Mouse (Mus musculus): ENCODE measurements around the gene Triobp. TPM values are rescaled to one million over a fixed set of nuclear protein-coding genes. Genes with fewer than 3 reads are reported as not detected.
"Not testable (repeated sequence)": the region's sequence is repeated elsewhere in the genome, so short reads cannot be mapped to it uniquely, and the experiment has no call there.

The Triobp gene
- polyA plus RNA-seq, 1 experiment from 2014 or later: 60.1 TPM

DNA sequence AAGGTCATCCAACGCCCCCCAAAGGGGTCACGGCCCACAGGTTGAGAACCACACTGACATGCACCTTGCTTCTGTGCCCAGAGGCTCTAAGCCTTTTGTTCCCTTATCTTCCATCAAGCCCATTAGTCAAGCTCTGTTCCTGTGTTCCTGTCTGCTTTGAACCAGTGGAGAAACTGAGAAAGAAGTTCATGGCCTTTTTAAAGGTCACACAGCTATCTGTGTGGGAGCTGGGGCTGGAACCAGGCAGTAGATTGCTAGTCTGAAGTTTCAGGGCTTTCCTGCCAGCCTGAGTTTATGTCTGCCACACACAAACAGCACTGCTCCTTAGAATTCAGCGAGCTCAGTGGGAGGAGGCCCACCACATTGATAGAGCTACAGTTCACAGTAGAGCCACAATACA, 55.6 kb downstream of the Triobp start:
- no peak for DNase-seq (ENCODE audit: low spot score)
- Histone ChIP-seq H3K4me3 (ENCODE audit: low read depth, low read length) (no peak overlapping the region), H3K4me2 (ENCODE audit: low read depth, low read length, severe bottlenecking) (no peak overlapping the region), H3K4me1 (replicated peaks; ENCODE audit: control insufficient read depth, insufficient read depth, low read length) (no peaks in the 10 kb centered on the region), H3K9me3 (ENCODE audit: control insufficient read depth, low read length) (no peaks in the 10 kb centered on the region), H3K36me3 (ENCODE audit: control insufficient read depth, insufficient read depth, low read length) (peaks cover 10% of the 10 kb centered on the region; the same call in 1 of the 2 replicates), H3K9ac (ENCODE audit: low read length) (no peak overlapping the region), H3K27ac (ENCODE audit: low read depth, low read length) (no peak overlapping the region), H3K27me3 (ENCODE audit: control insufficient read depth, insufficient read depth, low read length) (no peaks in the 10 kb centered on the region)
- no peak for ATAC-seq (replicated peaks; ENCODE audit: low FRiP score)
- WGBS: 92% methylated on average over 3 of the region's 3 CpGs

DNA sequence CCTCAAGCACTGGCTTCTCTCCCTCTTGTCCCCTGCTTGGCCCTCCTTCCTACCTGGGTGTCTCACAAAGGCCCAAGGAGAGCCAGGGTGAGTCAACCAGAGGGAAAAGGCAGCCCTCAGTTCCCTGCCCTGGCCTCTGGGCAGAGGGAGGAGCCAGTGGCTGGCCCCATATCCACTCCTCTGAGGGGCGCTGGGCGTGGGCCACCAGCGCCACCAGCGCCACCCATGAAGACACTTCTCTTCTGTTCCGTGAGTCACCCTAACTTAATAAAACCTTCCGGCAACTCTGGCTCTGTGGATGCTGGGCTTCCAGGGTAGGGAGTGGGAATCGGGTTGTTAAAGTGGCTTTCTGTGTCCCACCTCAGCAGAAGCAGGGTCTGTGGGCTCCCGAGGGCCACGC, 58.1 kb downstream of the Triobp start:
- no peak overlapping the region for H3K27ac ChIP-seq (ENCODE audit: low read depth, low read length)
- H3K36me3 ChIP-seq (ENCODE audit: control insufficient read depth, insufficient read depth, low read length): peaks cover 10% of the 10 kb centered on the region; the same call in 1 of the 2 replicates
- no peak overlapping the region for H3K4me2 ChIP-seq (ENCODE audit: low read depth, low read length, severe bottlenecking)
- no peaks in the 10 kb centered on the region for H3K9me3 ChIP-seq (ENCODE audit: control insufficient read depth, low read length)
- H3K27me3 ChIP-seq (ENCODE audit: control insufficient read depth, insufficient read depth, low read length): no peaks in the 10 kb centered on the region
- no peak overlapping the region for H3K4me3 ChIP-seq (ENCODE audit: low read depth, low read length)
- no peak for DNase-seq (ENCODE audit: low spot score)
- H3K4me1 ChIP-seq (replicated peaks; ENCODE audit: control insufficient read depth, insufficient read depth, low read length): no peaks in the 10 kb centered on the region
- H3K9ac ChIP-seq (ENCODE audit: low read length): no peak overlapping the region
- 93% methylated on average over 9 of the region's 9 CpGs for WGBS
- no peak for ATAC-seq (replicated peaks; ENCODE audit: low FRiP score)

DNA sequence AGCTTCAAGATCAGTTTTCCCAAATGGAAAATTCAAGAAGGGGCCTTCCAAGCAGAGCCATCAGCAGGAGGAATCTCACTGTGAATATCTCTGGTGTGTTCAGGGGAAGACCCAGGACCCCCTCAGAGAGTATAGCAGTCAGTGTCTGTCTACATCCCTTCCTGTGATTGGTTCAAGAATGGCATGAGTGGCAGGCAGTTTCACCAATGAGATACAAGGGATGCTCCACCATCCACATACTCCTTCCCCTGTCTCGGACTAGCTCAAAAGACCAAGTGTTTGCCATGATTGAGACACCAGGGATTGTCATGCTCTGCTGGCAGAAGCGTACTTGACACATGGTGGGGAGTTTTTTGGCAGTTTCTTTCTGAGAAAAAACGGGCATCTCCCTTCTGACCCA, 59.1 kb downstream of the Triobp start:
- H3K27ac ChIP-seq (ENCODE audit: low read depth, low read length): no peak overlapping the region
- peaks cover 10% of the 10 kb centered on the region; the same call in 1 of the 2 replicates for H3K36me3 ChIP-seq (ENCODE audit: control insufficient read depth, insufficient read depth, low read length)
- no peaks in the 10 kb centered on the region for H3K9me3 ChIP-seq (ENCODE audit: control insufficient read depth, low read length)
- no peaks in the 10 kb centered on the region for H3K4me1 ChIP-seq (replicated peaks; ENCODE audit: control insufficient read depth, insufficient read depth, low read length)
- no peak for ATAC-seq (replicated peaks; ENCODE audit: low FRiP score)
- no peak overlapping the region for H3K4me3 ChIP-seq (ENCODE audit: low read depth, low read length)
- no peak overlapping the region for H3K4me2 ChIP-seq (ENCODE audit: low read depth, low read length, severe bottlenecking)
- H3K27me3 ChIP-seq (ENCODE audit: control insufficient read depth, insufficient read depth, low read length): no peaks in the 10 kb centered on the region
- H3K9ac ChIP-seq (ENCODE audit: low read length): no peak overlapping the region
- 85% methylated on average over 3 of the region's 3 CpGs for WGBS
- no peak for DNase-seq (ENCODE audit: low spot score)

DNA sequence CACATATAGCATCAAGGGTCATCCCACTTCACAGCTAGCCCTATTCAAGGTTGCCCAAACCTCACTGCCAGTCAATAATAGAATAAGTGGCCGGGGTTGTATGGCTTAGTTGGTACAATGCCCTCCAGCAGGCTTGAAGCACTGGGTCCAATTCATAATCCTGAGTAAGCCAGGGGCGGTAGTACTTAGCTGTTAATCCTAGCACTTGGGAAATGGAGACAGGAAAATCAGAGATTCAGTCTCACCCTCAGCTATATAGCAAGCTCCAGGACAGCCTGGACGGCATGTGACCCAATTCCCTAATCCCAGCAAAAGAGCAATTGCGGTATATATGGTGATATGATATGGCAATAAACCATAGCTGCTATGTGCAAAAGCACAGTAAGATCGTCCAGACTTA, 59.5 kb downstream of the Triobp start:
- H3K36me3 ChIP-seq (ENCODE audit: control insufficient read depth, insufficient read depth, low read length): peaks cover 7% of the 10 kb centered on the region; the same call in 1 of the 2 replicates
- DNase-seq (ENCODE audit: low spot score) (no peak), ATAC-seq (replicated peaks; ENCODE audit: low FRiP score) (no peak)
- H3K9ac ChIP-seq (ENCODE audit: low read length): no peak overlapping the region
- no peaks in the 10 kb centered on the region for H3K9me3 ChIP-seq (ENCODE audit: control insufficient read depth, low read length)
- H3K4me3 ChIP-seq (ENCODE audit: low read depth, low read length): no peak overlapping the region
- no peak overlapping the region for H3K27ac ChIP-seq (ENCODE audit: low read depth, low read length)
- no peaks in the 10 kb centered on the region for H3K27me3 ChIP-seq (ENCODE audit: control insufficient read depth, insufficient read depth, low read length)
- no peak overlapping the region for H3K4me2 ChIP-seq (ENCODE audit: low read depth, low read length, severe bottlenecking)
- WGBS: 93% methylated on average over 5 of the region's 5 CpGs
- no peaks in the 10 kb centered on the region for H3K4me1 ChIP-seq (replicated peaks; ENCODE audit: control insufficient read depth, insufficient read depth, low read length)

DNA sequence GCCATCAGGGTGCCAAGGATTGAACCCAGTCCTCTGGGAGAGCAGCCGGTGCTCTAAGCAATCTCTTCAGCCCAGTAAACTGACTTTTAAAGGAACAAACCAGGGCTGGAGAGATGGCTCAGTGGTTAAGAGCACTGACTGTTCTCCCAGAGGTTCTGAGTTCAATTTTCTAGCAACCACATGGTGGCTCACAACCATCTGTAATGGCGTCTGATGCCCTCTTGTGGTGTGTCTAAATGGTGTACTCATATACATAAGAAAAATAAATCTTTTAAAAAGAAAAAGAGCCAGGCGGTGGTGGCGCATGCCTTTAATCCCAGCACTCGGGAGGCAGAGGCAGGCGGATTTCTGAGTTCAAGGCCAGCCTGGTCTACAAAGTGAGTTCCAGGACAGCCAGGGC, 60.3 kb downstream of the Triobp start:
- ATAC-seq (replicated peaks; ENCODE audit: low FRiP score); H3K4me1 ChIP-seq (replicated peaks; ENCODE audit: control insufficient read depth, insufficient read depth, low read length); H3K4me3 ChIP-seq (ENCODE audit: low read depth, low read length); H3K4me2 ChIP-seq (ENCODE audit: low read depth, low read length, severe bottlenecking); H3K27ac ChIP-seq (ENCODE audit: low read depth, low read length); H3K27me3 ChIP-seq (ENCODE audit: control insufficient read depth, insufficient read depth, low read length); H3K9ac ChIP-seq (ENCODE audit: low read length); DNase-seq (ENCODE audit: low spot score); H3K36me3 ChIP-seq (ENCODE audit: control insufficient read depth, insufficient read depth, low read length); H3K9me3 ChIP-seq (ENCODE audit: control insufficient read depth, low read length): not testable (repeated sequence)
- 86% methylated on average over 6 of the region's 6 CpGs for WGBS

DNA sequence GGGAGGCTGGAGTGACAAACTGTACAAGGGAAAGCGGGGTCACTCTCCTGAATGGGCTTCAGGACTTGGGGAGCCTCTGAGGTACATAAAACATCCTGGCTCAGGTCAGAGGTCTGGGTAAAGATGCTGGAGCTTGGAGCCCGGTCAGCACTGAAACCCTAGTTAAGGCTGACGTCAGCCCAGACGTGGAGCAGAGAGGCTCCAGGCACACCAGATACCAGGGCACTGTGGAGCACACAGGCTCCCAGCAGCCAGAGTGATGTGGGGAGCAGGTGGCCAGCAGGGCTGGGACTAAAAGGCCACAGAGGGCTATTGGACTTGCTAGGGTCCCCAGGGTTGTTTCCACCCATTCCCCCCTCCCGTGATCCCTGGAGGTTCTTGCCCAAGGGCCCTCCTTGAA, 62.2 kb downstream of the Triobp start:
- H3K4me3 ChIP-seq (ENCODE audit: low read depth, low read length): no peak overlapping the region
- H3K9me3 ChIP-seq (ENCODE audit: control insufficient read depth, low read length): no peaks in the 10 kb centered on the region
- no peak overlapping the region for H3K9ac ChIP-seq (ENCODE audit: low read length)
- H3K27me3 ChIP-seq (ENCODE audit: control insufficient read depth, insufficient read depth, low read length): no peaks in the 10 kb centered on the region
- H3K36me3 ChIP-seq (ENCODE audit: control insufficient read depth, insufficient read depth, low read length): peaks cover 4% of the 10 kb centered on the region; the same call in 1 of the 2 replicates
- no peak for DNase-seq (ENCODE audit: low spot score)
- no peaks in the 10 kb centered on the region for H3K4me1 ChIP-seq (replicated peaks; ENCODE audit: control insufficient read depth, insufficient read depth, low read length)
- ATAC-seq (replicated peaks; ENCODE audit: low FRiP score): no peak
- H3K27ac ChIP-seq (ENCODE audit: low read depth, low read length): no peak overlapping the region
- no peak overlapping the region for H3K4me2 ChIP-seq (ENCODE audit: low read depth, low read length, severe bottlenecking)
- 70% methylated on average over 5 of the region's 5 CpGs for WGBS

DNA sequence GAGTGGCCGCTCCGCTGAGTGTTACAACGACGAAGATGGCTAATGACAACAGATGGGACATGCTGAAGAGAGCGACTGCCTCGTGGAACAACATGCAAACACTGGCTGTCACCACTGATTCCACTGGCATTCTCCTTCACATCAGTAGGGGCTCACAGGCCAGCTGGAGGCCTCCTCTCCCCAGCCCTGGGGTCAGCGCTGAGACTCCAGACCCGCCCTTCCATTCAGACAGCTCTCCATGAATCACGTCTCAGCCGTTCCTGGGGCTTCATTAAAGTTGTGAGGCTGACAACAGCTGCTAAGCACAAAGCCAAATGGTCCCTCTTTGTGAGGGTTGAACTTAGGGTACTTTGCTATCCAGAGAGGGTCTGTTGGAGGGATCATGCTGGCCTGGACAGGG, 64.0 kb downstream of the Triobp start:
- Histone ChIP-seq H3K9ac (ENCODE audit: low read length) (no peak overlapping the region), H3K4me3 (ENCODE audit: low read depth, low read length) (no peak overlapping the region), H3K27me3 (ENCODE audit: control insufficient read depth, insufficient read depth, low read length) (no peaks in the 10 kb centered on the region), H3K4me2 (ENCODE audit: low read depth, low read length, severe bottlenecking) (no peak overlapping the region), H3K36me3 (ENCODE audit: control insufficient read depth, insufficient read depth, low read length) (no peaks in the 10 kb centered on the region), H3K27ac (ENCODE audit: low read depth, low read length) (no peak overlapping the region), H3K4me1 (replicated peaks; ENCODE audit: control insufficient read depth, insufficient read depth, low read length) (no peaks in the 10 kb centered on the region), H3K9me3 (ENCODE audit: control insufficient read depth, low read length) (no peaks in the 10 kb centered on the region)
- ATAC-seq (replicated peaks; ENCODE audit: low FRiP score) (no peak), DNase-seq (ENCODE audit: low spot score) (no peak)
- 59% methylated on average over 10 of the region's 10 CpGs for WGBS

DNA sequence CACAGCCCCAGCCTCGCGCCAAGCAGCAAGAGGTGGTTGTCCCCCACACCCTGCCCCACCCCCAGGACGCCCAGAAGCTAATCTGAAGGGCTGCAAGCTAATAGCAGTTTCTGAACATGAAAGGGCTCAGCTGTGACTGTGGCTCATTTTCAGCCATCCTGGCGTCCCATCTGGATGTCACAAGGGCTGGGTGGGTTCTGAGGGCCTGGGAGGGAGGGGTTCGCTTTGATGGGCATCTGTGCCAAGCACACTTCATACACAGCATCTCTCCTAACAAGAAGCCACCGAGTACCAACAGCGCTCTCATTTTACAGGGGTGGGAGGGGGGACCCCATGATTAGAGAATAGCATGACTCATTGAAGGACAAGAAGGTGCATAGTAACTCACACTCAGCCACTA, 65.9 kb downstream of the Triobp start:
- H3K9ac ChIP-seq (ENCODE audit: low read length): no peak overlapping the region
- no peaks in the 10 kb centered on the region for H3K4me1 ChIP-seq (replicated peaks; ENCODE audit: control insufficient read depth, insufficient read depth, low read length)
- H3K27me3 ChIP-seq (ENCODE audit: control insufficient read depth, insufficient read depth, low read length): no peaks in the 10 kb centered on the region
- DNase-seq (ENCODE audit: low spot score) (no peak), ATAC-seq (replicated peaks; ENCODE audit: low FRiP score) (no peak)
- H3K4me2 ChIP-seq (ENCODE audit: low read depth, low read length, severe bottlenecking): no peak overlapping the region
- H3K9me3 ChIP-seq (ENCODE audit: control insufficient read depth, low read length): no peaks in the 10 kb centered on the region
- no peak overlapping the region for H3K27ac ChIP-seq (ENCODE audit: low read depth, low read length)
- no peak overlapping the region for H3K4me3 ChIP-seq (ENCODE audit: low read depth, low read length)
- WGBS: 72% methylated on average over 7 of the region's 7 CpGs
- H3K36me3 ChIP-seq (ENCODE audit: control insufficient read depth, insufficient read depth, low read length): no peaks in the 10 kb centered on the region

DNA sequence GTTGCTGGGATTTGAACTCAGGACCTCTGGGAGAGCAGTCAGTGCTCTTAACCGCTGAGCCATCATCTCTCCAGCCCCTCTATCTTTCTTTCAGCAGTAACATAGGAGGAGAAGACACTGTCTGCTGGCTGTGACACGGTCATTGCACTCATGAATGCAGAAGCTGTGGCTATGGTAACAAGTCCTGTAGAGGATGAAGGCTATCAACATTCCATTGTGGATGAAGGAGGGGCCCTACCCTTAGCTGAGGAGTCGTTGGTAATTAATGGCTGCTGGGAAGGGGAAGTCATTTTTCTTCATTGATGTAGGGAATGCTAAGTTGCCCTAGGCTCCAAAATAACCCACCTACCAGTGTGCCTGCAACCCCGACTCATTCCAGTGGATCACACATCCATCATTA, 70.7 kb downstream of the Triobp start:
- H3K4me2 ChIP-seq (ENCODE audit: low read depth, low read length, severe bottlenecking): no peak overlapping the region
- H3K27me3 ChIP-seq (ENCODE audit: control insufficient read depth, insufficient read depth, low read length): no peaks in the 10 kb centered on the region
- ATAC-seq (replicated peaks; ENCODE audit: low FRiP score): no peak

More for the DNA sequence above, 70.7 kb downstream of the Triobp start:
- H3K27ac ChIP-seq (ENCODE audit: low read depth, low read length): no peak overlapping the region
- no peak overlapping the region for H3K9ac ChIP-seq (ENCODE audit: low read length)
- whole genome bisulfite sequencing: 53% methylated on average over 4 of the region's 4 CpGs
- DNase-seq (ENCODE audit: low spot score): no peak
- no peaks in the 10 kb centered on the region for H3K4me1 ChIP-seq (replicated peaks; ENCODE audit: control insufficient read depth, insufficient read depth, low read length)
- H3K36me3 ChIP-seq (ENCODE audit: control insufficient read depth, insufficient read depth, low read length): no peaks in the 10 kb centered on the region
- H3K4me3 ChIP-seq (ENCODE audit: low read depth, low read length): no peak overlapping the region
- no peaks in the 10 kb centered on the region for H3K9me3 ChIP-seq (ENCODE audit: control insufficient read depth, low read length)
